Mouse (Mus musculus): ENCODE measurements around the gene Gm20388.

- TF ChIP-seq CTCF (IDR thresholded peaks at IDR 0.05; ENCODE audit: low read depth) (no peak), EP300 (optimal IDR thresholded peaks at IDR 0.05) (no peak)
Measured at GRCm38 (mm10) chr8:121660602-121661001, 1750.0 kb downstream of the Gm20388 start.
